Mouse (Mus musculus) megakaryocyte, embryonic 14.5 days (primary cell): Measurements from ENCODE around the gene Egln2. TPM values are rescaled to one million over a fixed set of nuclear protein-coding genes. Genes with fewer than 3 reads are reported as not detected.
A peak's percentile ranks its signal among the peaks of the same experiment; 100 is the strongest.

Experiments
- H3K27me3 ChIP-seq: replicated peaks from 2 replicates; pipeline ENCODE3; 2012; ENCODE audit warnings: inconsistent platforms
- H3K36me3 ChIP-seq: replicated peaks from 2 replicates; pipeline ENCODE3; 2012; ENCODE audit warnings: low read length, inconsistent platforms, mixed read lengths
- H3K4me1 ChIP-seq: 2 replicates; pipeline ENCODE4 v1.6.1; 2012; ENCODE audit warnings: inconsistent platforms
- H3K4me3 ChIP-seq: replicated peaks from 2 replicates; pipeline ENCODE3; 2012; ENCODE audit warnings: moderate library complexity, mild to moderate bottlenecking, inconsistent platforms
- H3K9me3 ChIP-seq: 2 replicates; pipeline ENCODE4 v1.6.1; 2012; ENCODE audit warnings: inconsistent platforms
- FLI1 ChIP-seq: IDR thresholded peaks from 2 replicates; pipeline ENCODE4 v1.6.1; 2012; ENCODE audit warnings: low read length, inconsistent platforms, mixed read lengths
- GATA1 ChIP-seq: IDR thresholded peaks from 3 replicates; pipeline ENCODE4 v1.6.1; 2012; ENCODE audit warnings: mixed read lengths, low read length, inconsistent platforms, borderline replicate concordance
- polyA plus RNA-seq: library from polyadenylated mRNA; stranded (reverse); fragments of >175 nt; gene quantifications from 2 replicates; pipeline ENCODE4 v1.2.3, GENCODE M21; 2012; ENCODE audit warnings: low replicate concordance; ENCODE audit not compliant: insufficient read depth

The Egln2 gene
- polyA plus RNA-seq, 1 experiment: 75.2 TPM

- TF ChIP-seq FLI1 (no peak), GATA1 (no peak)
- Histone ChIP-seq H3K4me1 (peaks cover 5% of the 10 kb centered on the region; the same call in 1 of the 2 replicates), H3K27me3 (peaks cover 5% of the 10 kb centered on the region), H3K4me3 (no peak overlapping the region), H3K36me3 (no peaks in the 10 kb centered on the region), H3K9me3 (no peaks in the 10 kb centered on the region; the same call in 1 of the 2 replicates)
These were observed 32.8 kb downstream of the Egln2 start for GRCm38 (mm10) chr7:27133757-27134156.

- Histone ChIP-seq H3K4me3 (no peak overlapping the region), H3K4me1 (peaks cover 5% of the 10 kb centered on the region; the same call in 1 of the 2 replicates), H3K27me3 (peaks cover 5% of the 10 kb centered on the region), H3K9me3 (no peaks in the 10 kb centered on the region; the same call in 1 of the 2 replicates), H3K36me3 (no peaks in the 10 kb centered on the region)
- no peak for TF ChIP-seq GATA1
- TF ChIP-seq FLI1: no peak
These were observed 33.4 kb downstream of the Egln2 start for GRCm38 (mm10) chr7:27133156-27133555.

GRCm38 (mm10) chr7:27132588-27132987, 34.0 kb downstream of the Egln2 start:
- peak overlapping the region; percentile 74 for H3K4me3 ChIP-seq
- no peak for TF ChIP-seq GATA1
- TF ChIP-seq FLI1: no peak
- no peaks in the 10 kb centered on the region for H3K36me3 ChIP-seq
- H3K9me3 ChIP-seq: no peaks in the 10 kb centered on the region; the same call in 1 of the 2 replicates
- H3K27me3 ChIP-seq: peaks cover 6% of the 10 kb centered on the region
- peaks cover 5% of the 10 kb centered on the region; the same call in 1 of the 2 replicates for H3K4me1 ChIP-seq

GRCm38 (mm10) chr7:27131387-27131786, 35.2 kb downstream of the Egln2 start:
- no peak overlapping the region for H3K4me3 ChIP-seq
- H3K36me3 ChIP-seq: no peaks in the 10 kb centered on the region
- peaks cover 5% of the 10 kb centered on the region; the same call in 1 of the 2 replicates for H3K4me1 ChIP-seq
- no peak for TF ChIP-seq FLI1
- TF ChIP-seq GATA1: no peak
- no peaks in the 10 kb centered on the region; the same call in 1 of the 2 replicates for H3K9me3 ChIP-seq
- peaks cover 6% of the 10 kb centered on the region for H3K27me3 ChIP-seq

GRCm38 (mm10) chr7:27130521-27131370, 35.9 kb downstream of the Egln2 start:
- H3K4me3 ChIP-seq: no peak overlapping the region
- H3K4me1 ChIP-seq: peaks cover 5% of the 10 kb centered on the region; the same call in 1 of the 2 replicates
- H3K36me3 ChIP-seq: no peaks in the 10 kb centered on the region
- no peaks in the 10 kb centered on the region; the same call in 1 of the 2 replicates for H3K9me3 ChIP-seq
- TF ChIP-seq FLI1 (no peak), GATA1 (no peak)
- peaks cover 6% of the 10 kb centered on the region for H3K27me3 ChIP-seq

GRCm38 (mm10) chr7:27129811-27130210, 36.8 kb downstream of the Egln2 start:
- Histone ChIP-seq H3K27me3 (peaks cover 6% of the 10 kb centered on the region), H3K9me3 (no peaks in the 10 kb centered on the region; the same call in 1 of the 2 replicates), H3K36me3 (no peaks in the 10 kb centered on the region), H3K4me3 (no peak overlapping the region), H3K4me1 (peaks cover 5% of the 10 kb centered on the region; the same call in 1 of the 2 replicates)
- TF ChIP-seq GATA1 (no peak), FLI1 (no peak)

GRCm38 (mm10) chr7:27128946-27129345, 37.7 kb downstream of the Egln2 start:
- no peaks in the 10 kb centered on the region; the same call in 1 of the 2 replicates for H3K9me3 ChIP-seq
- TF ChIP-seq GATA1 (no peak), FLI1 (no peak)

GRCm38 (mm10) chr7:27128162-27128561, 38.4 kb downstream of the Egln2 start:
- TF ChIP-seq FLI1 (no peak), GATA1 (no peak)
- H3K27me3 ChIP-seq: peaks cover 4% of the 10 kb centered on the region
- no peak overlapping the region for H3K4me3 ChIP-seq
- H3K9me3 ChIP-seq: no peaks in the 10 kb centered on the region; the same call in 1 of the 2 replicates
- peaks cover 5% of the 10 kb centered on the region; the same call in 1 of the 2 replicates for H3K4me1 ChIP-seq
- H3K36me3 ChIP-seq: no peaks in the 10 kb centered on the region

More at GRCm38 (mm10) chr7:27128946-27129345, 37.7 kb downstream of the Egln2 start:
- Histone ChIP-seq H3K36me3 (no peaks in the 10 kb centered on the region), H3K27me3 (peaks cover 6% of the 10 kb centered on the region), H3K4me3 (no peak overlapping the region), H3K4me1 (peaks cover 5% of the 10 kb centered on the region; the same call in 1 of the 2 replicates)

GRCm38 (mm10) chr7:27124969-27125368, 41.6 kb downstream of the Egln2 start:
- H3K27me3 ChIP-seq: peaks cover 4% of the 10 kb centered on the region
- no peaks in the 10 kb centered on the region for H3K36me3 ChIP-seq
- H3K4me1 ChIP-seq: no peaks in the 10 kb centered on the region
- TF ChIP-seq GATA1 (no peak), FLI1 (no peak)
- H3K4me3 ChIP-seq: no peak overlapping the region
- no peaks in the 10 kb centered on the region for H3K9me3 ChIP-seq

- TF ChIP-seq FLI1: no peak
- no peak for TF ChIP-seq GATA1
- no peak overlapping the region for H3K4me3 ChIP-seq
- no peaks in the 10 kb centered on the region for H3K36me3 ChIP-seq
- H3K4me1 ChIP-seq: no peaks in the 10 kb centered on the region
- H3K27me3 ChIP-seq: peaks cover 4% of the 10 kb centered on the region
- no peaks in the 10 kb centered on the region for H3K9me3 ChIP-seq
These were observed 42.2 kb downstream of the Egln2 start for GRCm38 (mm10) chr7:27124305-27124832.
